Mouse (Mus musculus) neural tube, postnatal 0 days (tissue): ENCODE data around the gene Gnpnat1. TPM values are rescaled to one million over a fixed set of nuclear protein-coding genes. Genes with fewer than 3 reads are reported as not detected.

Source experiments
- microRNA-seq: library from miRNA; unstranded; fragments of <30 nt; microRNA quantifications from one replicate; pipeline ENCODE4, GENCODE M21; 2016
- polyA plus RNA-seq: library from polyadenylated mRNA; unstranded; fragments of >200 nt; fragmentation: Nextera tagmentation; extraction: Ambion mirVana; gene quantifications from 2 replicates; pipeline ENCODE4 v1.2.1, GENCODE M21; 2015

The Gnpnat1 gene
- 23.0 and 23.9 TPM in 2 replicates for polyA plus RNA-seq

GRCm38 (mm10) chr14:45404813-45405212 is at the start of gene Gnpnat1:
TSS of gene Gnpnat1 (minus strand) at chr14:45404913.

GRCm38 (mm10) chr14:45350931-45351859 is 53.5 kb downstream of the Gnpnat1 start, which contains the start of gene Styx:
TSS of gene Styx (plus strand) at chr14:45351093.

GRCm38 (mm10) chr14:45329589-45330181 is 75.0 kb downstream of the Gnpnat1 start, which contains the start of gene Psmc6:
TSS of gene Psmc6 (plus strand) at chr14:45329788.

Small RNA genes within 50 kb of the gene (microRNA-seq; reads per million reads assigned to microRNA genes)
- not detected for gene Gm25353

Other genes with a start within 250 kb of the Gnpnat1 start
- 16.7 and 17.1 TPM in 2 replicates for gene Gpr137c, start 185.2 kb downstream of the Gnpnat1 start, polyA plus RNA-seq
- gene Txndc16, start 184.6 kb downstream of the Gnpnat1 start, polyA plus RNA-seq: 28.0 and 29.5 TPM in 2 replicates
- gene Ero1l, start 86.1 kb downstream of the Gnpnat1 start, polyA plus RNA-seq: 15.0 and 20.8 TPM in 2 replicates
- 128 and 135 TPM in 2 replicates for gene Psmc6, start 75.1 kb downstream of the Gnpnat1 start, polyA plus RNA-seq
- gene Styx, start 53.8 kb downstream of the Gnpnat1 start, polyA plus RNA-seq: 77.1 and 84.4 TPM in 2 replicates
- 107 and 120 TPM in 2 replicates for gene Fermt2, start 125.2 kb upstream of the Gnpnat1 start, polyA plus RNA-seq